Mouse (Mus musculus) gastrocnemius, postnatal 4 days (tissue): ENCODE measurements around the gene Magi1. TPM values are rescaled to one million over a fixed set of nuclear protein-coding genes. Genes with fewer than 3 reads are reported as not detected.

ENCODE experiments used
- DNase-seq, 2 experiments: peaks; one replicate each; pipeline ENCODE4 v3.0.0; 2021 to 2022; ENCODE audit warnings: low spot score in 2 of 2, mixed read lengths in 2 of 2
- total RNA-seq, 2 experiments: library from RNA; stranded (reverse); gene quantifications; 2 replicates each; pipeline ENCODE4 v1.2.3; 2021

The Magi1 gene
- total RNA-seq, 2 experiments from 2014 or later, result 13.2 to 16.6 TPM

DNA sequence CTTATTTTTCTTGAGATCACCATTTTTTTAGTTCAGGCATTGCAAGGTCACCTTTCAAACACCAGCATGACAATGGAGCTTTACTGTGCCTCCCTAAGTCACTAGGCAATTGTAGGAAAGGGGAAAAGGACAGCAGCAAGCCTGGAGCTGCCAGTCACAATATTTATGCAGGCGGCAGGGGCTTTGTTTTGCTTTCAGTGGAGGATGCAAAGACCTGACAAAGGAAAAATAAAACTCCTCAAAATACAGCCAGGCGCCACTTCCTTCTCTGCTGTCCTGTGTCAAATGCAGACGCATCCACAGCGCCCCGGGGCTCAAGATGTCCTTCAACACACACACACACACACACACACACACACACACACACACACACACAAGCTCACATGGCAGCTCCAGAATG lies 77.8 kb downstream of the Magi1 start:
- no peak for DNase-seq

DNA sequence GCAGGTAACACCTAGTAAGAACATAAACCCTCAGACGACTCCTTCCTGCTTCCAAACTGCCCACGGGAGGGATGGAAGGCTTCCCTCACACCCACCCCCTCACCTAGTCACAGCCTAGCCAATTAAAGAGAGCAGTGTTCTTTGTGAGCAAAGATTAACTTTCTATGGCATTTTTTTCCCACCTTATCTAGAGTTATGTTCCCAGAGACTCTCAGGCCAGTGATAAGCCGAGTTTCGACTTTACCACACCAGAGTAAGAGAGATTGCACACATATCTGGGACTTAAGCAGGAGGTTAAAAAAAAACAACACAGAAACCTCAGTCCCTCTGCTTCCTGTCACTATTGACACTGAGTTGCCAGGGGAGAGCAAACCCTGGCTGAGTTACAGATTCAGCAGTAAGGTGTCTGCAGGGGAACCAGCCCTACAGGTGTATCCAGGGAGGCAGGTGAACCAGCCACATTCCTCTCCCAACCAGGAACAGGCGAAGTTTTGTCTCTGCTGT lies 80.0 kb downstream of the Magi1 start:
- DNase-seq, result no peak

DNA sequence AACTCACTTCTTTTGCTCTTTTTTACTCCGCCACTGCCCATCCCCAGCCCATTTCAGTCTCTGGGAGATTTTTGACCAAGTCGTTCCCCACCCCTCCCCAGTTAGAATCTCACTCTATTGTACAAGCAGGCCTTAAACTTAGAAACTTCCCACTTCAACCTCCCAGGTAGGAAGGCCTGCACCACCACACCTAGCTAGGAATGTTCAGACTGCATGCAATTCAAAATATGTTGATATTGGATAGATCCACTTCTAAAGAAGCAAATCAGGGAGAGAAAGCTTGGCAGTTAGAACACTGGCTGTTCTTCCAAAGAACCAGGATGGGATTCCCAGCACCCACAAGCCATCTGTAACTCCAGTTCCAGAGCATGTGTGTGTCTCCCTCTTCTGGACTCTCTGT lies 81.8 kb downstream of the Magi1 start:
- DNase-seq, result no peak

DNA sequence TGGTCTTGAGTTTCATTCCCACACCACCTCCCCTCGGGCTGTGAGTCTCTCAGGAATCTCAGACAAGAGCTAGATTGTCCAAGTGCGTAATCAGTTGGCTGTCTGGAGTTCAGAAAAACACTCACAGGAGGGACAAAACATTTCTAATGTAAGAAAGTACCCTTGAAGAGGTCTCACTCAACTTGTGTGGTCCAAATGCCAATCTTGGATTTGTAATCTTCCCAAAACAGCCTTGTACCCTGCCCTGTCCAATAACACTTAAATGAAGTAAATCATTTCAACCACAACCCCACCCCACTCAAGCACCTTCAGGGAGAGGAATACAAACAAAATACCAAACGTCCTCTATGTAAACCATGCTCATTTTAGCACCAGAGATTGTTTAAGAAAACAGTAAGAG lies 82.8 kb downstream of the Magi1 start:
- no peak for DNase-seq

DNA sequence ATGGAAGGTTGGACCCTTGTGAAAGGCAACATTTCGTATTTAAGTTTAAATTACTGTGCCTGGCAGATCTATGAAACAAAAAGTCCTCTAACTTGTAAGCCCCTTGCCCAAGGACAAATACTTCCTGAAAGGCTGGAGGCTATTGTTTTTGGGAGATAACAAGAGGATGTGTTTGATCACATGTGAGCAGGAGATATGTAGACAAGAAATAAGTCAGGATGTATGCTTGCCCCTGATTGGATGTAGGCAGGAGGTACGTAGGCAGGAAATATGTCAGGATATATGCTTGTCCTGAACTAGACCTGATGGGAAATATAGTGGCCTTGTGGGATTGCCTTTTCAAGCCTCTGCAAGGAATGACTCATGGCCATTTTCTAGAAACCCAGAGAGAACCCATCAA lies 84.0 kb downstream of the Magi1 start:
- no peak for DNase-seq

DNA sequence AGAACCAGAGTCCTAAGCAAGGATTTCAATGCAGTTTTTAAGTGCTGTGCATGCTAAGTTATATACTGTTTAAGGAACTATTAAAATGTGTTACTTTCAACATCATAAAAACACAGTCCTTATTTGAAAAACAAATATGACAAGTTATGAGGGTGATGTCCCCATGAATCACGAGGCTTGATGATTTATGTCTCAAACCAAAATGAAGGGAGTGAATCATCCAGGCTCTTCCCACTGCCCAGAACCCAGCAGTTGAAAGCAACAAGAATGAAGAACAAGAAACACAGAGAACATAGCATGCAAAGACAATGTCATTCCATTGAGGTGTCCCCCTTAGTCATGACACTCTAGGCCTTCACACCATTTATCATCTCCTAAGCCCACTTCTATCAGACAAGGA lies 85.9 kb downstream of the Magi1 start:
- DNase-seq, result no peak

DNA sequence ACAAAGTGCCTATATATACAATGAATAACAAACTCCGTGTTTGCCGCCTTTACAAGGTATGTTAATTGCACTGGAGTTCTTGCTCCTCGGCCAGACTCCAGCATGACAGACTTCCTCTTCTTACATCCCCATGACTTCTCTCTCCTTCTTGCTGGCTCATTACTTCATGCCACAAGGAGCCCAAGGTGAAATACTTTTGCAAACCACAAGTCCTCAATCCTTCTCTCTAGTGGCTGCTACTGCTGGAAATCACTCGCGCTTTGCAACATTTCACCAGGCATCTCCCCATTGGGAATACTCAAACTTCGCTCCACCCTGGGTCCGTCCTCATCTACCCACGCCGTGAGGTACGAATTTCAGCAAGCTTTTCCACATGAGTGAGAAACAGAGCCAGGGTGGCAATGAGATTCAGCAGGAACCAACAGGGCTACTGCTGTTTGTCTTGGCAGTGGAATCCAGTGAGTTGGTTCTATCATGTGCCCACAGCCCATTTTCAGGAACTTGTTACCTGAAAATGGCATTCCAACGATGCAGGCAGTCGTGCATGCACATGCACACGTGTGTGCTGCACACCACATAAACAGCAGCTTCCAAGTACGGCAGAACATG lies 88.3 kb downstream of the Magi1 start:
- DNase-seq, result no peak

DNA sequence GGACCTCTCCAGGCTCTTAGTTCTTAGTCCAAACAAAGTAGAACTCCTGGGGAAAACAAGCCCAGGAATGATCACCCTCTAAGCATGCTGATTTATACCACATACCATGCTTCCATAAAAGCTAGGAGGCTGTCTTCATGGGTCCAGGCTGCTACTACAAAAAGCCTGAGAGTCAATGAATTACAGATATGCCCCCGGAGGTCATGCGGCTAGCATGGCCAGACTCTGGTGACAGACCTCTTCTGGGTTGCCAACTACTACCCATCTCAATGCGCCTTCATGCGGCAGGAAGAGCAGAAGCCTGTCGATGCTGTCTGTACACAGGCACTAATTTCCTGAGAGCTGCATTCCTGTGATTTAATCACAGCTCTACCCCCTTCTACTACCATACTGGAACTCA lies 92.9 kb downstream of the Magi1 start:
- no peak for DNase-seq

DNA sequence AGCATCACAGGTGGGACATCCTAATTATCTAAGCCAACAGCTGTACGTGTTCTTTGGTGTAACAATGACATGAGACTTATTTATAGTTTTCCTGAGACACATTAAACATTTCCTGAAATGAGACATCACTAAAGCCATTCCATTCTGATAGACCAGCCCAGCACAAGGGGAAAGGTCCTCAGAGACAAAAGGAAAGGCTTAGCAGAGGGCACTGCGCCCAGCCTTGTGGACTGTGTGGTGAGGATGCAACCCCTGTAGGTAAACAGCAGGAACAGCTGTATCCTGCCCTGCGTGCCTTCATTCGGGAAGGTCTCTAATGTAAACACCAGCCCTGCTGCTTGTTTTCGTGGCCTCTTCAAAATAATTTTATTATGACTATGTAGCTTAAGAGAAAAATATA lies 94.3 kb downstream of the Magi1 start:
- DNase-seq, result no peak

DNA sequence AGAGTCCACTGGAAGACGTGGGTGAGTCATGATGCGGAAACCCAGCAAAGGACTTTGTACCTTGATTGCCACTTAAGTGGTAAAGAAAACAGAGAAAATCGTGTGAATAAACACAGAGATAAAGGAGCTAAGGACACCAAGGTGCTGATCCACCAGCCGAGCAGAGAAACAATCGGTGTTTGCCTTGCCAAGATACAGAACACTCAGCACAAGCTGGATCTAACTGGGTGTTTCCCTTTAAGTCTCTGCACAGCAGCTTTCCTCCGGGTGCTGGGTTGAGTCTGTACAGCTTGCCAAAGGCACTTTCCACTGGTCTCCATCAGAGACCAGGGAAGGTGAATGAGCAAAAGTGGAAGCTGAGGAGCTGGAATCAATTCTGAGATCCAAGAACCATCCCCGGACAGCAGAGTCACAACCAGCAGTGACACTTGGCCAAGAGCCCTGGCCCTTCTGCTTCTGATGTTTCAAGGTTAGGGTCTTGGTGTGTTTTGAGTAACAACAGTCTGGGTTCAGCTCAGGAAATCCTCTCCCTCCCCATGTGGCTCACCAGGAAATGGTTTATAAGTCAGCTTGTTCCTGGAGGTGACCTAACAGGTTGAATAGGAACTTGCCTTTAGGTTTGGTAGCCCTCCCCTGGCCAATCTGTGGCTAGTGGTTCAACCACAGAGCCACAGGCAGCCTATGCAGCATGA lies 96.9 kb downstream of the Magi1 start:
- no peak for DNase-seq

DNA sequence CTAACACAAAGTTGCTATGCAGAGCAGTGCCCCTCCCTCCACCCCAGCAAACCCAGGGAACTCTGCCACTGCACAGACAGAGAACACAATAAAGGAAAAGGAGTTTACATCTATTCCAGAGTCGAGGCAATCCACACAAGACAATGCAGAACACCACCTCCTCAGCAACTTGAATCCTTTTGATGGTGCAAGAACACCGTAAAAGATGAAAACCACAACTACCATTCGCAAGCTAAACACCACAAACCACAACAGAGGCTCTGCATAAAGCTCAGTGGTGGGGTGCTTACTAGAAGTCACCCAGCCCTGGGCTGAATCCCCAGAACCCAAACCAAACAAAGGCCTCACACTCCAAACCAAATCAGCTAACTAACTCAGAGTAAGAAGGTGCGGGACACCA lies 99.4 kb downstream of the Magi1 start:
- DNase-seq, result no peak

DNA sequence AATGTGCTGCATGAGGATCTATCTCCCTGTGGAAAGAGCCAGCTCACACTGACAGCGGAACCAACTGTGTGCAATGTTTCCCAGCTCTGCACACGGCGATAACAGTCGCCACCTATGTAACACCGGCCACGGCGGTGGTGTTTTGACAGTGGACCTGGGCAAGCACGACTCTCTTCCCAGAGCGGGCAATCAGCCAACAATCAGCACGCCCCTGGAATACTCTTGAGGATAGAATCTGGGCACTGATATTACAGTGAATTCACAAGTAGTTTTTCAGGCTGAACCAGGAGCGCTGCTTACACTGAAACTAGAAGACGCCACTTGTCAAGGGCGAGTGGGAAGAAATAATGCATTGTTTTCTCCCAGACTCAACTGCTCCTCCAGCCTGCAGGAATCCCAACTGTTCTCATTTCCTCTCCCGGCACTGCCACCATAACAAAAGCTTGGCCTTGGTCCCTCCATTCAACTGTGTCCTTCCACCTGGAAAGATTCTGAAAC lies 100.3 kb downstream of the Magi1 start:
- DNase-seq, result no peak

DNA sequence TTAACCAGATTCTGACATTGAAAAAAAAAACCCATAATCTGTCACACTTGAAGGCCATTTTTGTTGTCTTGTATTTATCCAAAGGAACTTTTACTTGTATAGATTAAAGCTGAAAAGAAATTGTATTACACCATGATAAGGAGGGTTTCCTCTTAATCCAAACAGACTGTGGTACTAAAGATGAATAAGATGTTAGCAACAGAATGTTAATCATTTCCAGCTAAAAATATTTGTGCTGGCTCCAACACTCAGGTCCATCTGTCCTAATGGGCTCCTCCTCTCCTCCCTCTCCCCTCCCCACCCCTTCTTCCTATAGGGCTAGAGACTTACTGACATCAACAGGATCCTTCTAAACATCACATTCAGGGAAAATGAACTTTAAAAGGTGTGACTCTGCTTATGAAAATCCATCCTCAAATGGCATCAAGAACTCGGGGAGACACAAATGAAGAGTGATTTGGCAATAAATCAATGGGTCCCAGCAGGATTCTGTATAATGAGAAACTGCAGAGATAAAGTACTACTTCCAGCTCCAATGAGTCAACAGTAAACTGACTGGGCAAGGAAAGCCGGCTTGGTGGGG lies 102.0 kb downstream of the Magi1 start:
- no peak for DNase-seq

DNA sequence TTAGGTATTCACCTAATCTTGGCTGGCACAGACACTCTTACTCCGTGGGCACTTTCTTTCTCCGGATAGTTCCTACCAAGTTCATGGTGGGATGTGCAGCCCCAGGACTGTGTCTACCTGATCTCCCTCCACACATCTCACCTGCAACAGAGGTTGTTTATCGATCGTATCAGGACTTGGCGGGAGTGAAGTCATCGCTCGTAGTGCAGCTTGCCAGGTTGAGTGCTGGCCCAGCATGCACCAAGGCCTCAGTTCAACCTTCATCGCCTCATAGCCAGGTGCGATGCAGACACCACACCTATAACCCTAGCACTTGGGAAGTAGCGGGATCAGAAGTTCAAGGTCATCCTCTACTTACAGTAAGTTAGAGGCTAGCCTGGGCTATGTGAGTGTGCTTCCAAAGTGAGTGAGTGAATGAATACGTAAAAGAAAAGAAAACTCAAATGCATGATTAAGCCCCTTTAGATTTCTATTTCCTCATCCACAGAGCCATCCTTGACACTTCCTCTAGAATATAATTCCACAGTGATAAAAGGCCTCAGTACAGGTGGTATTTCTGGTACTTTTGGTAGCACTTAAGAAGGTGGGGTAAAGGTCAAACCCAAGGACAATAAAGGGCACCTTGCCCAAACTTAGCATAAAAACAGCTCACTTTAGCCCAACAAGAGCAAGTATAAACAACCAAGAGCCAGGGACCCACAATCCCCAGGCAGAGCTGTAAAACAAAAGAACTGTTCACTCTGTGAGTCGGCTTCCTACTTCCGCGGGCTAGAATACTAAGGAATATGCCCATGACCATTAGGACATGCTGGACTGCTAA lies 103.2 kb downstream of the Magi1 start:
- DNase-seq, result no peak

DNA sequence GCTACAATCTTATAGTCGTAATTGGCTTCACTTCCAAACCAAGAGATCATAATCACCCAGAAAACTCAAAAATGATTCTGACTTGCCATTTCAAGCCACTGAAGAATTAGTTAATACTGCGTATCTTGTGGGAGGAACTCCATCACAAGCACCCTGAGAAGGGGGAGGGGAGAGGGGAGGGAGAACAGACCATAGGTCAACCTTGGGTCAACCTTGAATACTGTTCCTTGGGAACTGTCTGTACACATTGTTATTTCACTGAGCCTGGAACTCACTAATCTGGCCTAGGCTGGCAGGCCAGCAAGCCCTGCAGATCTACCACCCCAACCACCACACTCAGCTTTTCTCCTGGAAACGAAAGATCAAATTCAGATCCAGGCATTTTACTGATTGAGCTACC lies 106.2 kb downstream of the Magi1 start:
- no peak for DNase-seq

DNA sequence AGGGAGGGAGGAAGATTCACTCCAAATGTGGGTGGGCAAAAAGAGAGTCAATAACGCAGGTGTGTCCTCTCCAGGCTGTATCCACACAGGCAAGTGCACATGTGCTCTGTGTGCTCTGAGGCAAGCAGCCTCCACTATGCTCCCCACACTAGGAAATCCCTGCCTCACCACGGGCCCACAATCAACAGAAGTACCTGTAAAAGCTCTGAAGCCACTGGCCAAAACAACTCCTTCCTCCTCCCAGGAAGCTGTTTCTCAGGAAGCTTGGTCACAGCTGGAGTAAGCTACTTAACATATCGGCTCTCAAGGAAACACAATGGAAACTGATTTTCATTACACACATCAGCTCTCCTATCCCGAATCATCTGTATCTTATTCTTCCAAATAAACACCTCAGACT lies 107.0 kb downstream of the Magi1 start:
- no peak for DNase-seq

DNA sequence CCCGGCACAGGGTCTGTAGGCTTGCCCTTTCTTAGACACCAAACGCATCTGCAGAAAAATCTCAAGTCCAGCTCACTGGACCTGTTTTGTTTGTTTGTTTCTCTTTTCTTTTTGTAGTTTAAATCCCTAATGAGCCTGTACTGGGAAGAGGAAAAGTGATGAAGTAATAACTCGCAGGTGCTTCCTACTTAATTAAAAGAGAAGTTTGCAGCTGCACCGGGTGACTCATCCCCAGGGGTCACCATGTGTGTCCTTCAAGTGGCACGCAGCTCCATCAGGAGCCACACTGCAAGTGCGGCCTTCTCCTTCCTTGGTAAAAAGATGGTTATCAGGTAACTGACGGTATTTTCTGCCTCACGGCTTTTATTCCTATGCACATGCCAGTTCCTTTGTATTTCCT lies 112.5 kb downstream of the Magi1 start:
- no peak for DNase-seq

DNA sequence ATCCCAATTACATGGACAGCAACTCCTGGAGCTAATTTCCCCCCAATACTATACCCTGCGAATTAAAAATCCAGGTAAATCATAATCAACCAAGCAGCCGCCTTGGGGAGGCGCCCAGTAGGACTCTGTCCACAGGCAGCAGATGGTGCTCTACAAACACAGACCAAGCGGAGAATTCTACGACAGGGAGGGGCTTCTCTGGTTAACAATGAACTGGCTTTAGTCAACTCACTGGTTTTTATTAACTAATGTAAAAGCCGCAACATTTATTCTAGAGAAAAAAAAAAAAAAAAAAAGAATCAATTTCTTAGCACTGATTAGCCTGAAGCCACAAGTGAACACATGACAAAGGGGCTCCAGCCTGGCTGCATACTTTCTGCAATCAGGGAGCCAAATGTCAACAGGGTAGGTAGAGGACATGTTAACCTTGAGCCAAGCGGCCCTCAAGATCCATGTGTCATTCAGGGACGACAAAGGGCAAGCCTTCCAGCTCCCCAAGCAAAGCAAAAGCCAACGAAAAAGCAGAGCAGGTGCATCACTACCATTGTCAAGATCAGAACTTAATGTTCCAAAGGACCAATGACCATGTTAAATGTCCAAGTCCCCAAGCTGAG lies 114.0 kb downstream of the Magi1 start:
- no peak for DNase-seq

DNA sequence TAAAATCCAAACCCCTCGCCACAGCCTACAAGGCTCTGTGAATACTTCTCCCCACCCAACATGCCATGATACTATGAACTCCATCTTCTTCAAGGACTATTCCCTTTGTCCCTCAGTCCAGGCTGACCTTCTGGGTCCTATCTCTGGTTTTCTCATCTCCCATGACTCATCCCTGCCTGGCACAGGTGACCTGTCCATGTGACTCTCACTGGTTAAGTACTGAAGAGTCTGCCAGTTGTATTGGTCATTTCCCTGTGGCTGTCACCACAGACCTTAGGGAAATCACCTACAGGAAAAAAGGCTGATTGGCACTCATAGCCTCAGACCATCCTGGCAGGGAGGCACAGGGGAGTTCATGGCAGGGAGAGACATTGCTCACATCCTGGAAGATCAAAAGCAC lies 117.8 kb downstream of the Magi1 start:
- DNase-seq, result no peak

DNA sequence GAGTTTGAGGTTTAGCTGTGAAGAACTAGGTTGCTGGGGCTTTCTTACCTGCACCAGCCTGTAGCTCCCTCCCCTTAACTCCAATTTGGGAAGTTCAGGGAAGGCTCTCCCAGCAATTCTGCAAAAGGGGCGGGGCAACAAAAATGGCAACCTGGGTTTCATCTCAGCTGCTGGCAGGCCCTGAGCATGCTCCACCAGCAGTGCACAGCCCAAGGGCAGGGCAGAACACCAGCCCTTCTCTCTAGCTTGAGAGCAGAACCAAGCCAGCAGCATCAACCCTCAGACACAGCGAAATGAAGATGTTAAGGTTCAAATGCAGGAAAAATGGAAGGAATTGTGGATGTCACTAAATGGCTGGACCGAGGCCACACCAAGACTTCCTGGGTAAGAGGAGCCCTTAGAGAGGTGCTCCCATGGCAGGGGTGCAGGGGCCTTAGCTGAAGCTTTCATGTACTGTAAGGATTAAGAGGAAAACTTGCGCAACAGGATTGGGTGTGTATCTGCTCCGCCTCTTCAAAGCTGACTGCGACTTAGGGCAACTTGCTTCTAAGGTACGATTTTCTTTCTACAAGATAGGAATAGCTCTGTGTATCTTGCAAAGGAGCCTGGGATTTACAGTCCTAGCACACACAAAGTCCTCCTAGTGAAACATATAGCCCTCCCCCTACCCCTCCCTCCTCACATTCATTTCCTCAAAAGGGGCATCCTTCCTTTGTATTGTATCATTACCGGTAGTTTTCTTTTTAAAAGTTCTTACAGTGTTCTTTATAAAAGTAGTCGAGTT lies 118.8 kb downstream of the Magi1 start:
- DNase-seq, result no peak
